Mouse (Mus musculus) forebrain, embryonic 13.5 days (tissue): ENCODE data around the gene Olfr592. TPM values are rescaled to one million over a fixed set of nuclear protein-coding genes. Genes with fewer than 3 reads are reported as not detected.
"Not testable (repeated sequence)": the region's sequence is repeated elsewhere in the genome, so short reads cannot be mapped to it uniquely, and the experiment has no call there.

Source experiments
- ATAC-seq: fragments of 200-750 bp; cut with Nextera tagmentation; 2 replicates; pipeline ENCODE4 v1.8.0; 2017
- H3K27ac ChIP-seq: fragments of 300-500 bp; sonication (generic); 2 replicates; pipeline ENCODE4 v1.5.1; 2015; ENCODE audit warnings: inconsistent platforms, mild to moderate bottlenecking, moderate library complexity
- H3K27me3 ChIP-seq: fragments of 300-500 bp; sonication (generic); 2 replicates; pipeline ENCODE4 v1.6.1; 2015; ENCODE audit warnings: mild to moderate bottlenecking, inconsistent platforms
- H3K36me3 ChIP-seq: fragments of 300-500 bp; sonication (generic); 2 replicates; pipeline ENCODE4 v1.6.1; 2015; ENCODE audit warnings: mild to moderate bottlenecking, inconsistent platforms; ENCODE audit not compliant: poor library complexity, severe bottlenecking
- H3K4me1 ChIP-seq: fragments of 300-500 bp; sonication (generic); 2 replicates; pipeline ENCODE4 v1.6.1; 2015; ENCODE audit warnings: inconsistent platforms
- H3K4me2 ChIP-seq: fragments of 300-500 bp; sonication (generic); 2 replicates; pipeline ENCODE4 v1.6.1; 2015; ENCODE audit warnings: inconsistent platforms, mild to moderate bottlenecking, moderate library complexity
- H3K4me3 ChIP-seq: fragments of 300-500 bp; sonication (generic); 2 replicates; pipeline ENCODE4 v1.5.1; 2015; ENCODE audit warnings: mild to moderate bottlenecking, inconsistent platforms
- H3K9ac ChIP-seq: fragments of 300-500 bp; sonication (generic); 2 replicates; pipeline ENCODE4 v1.6.1; 2015; ENCODE audit warnings: mild to moderate bottlenecking, inconsistent platforms
- H3K9me3 ChIP-seq: fragments of 300-500 bp; sonication (generic); replicated peaks from 2 replicates; pipeline ENCODE4 v1.6.1; 2016; ENCODE audit warnings: inconsistent platforms
- WGBS: fragments of 180-500 bp; shearing (Covaris S2); methylation state at CpG from one replicate; pipeline ENCODE4 v1.1.7; 2015; 5-methylcytosine and 5-hydroxymethylcytosine counted together
- polyA plus RNA-seq: library from polyadenylated mRNA; unstranded; fragments of >200 nt; fragmentation: Nextera tagmentation; extraction: Ambion mirVana; gene quantifications from 2 replicates; pipeline ENCODE4 v1.2.1, GENCODE M21; 2015

Olfr592 gene
- not detected in 2 replicates for polyA plus RNA-seq

DNA sequence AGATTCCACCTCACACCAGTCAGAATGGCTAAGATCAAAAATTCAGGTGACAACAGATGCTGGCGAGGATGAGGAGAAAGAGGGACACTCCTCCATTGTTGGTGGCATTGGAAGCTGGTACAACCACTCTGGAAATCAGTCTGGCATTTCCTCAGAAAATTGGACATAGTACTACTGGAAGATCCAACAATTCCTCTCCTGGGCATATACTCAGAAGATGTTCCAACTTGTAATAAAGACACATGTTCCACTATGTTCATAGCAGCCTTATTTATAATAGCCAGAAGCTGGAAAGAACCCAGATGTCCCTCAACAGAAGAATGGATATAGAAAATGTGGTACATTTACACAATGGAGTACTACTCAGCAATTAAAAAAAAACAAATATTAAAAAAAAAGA lies at the start of gene Olfr592:
Gene Olfr592, plus strand, starts transcription at position 301 of the 400 bp plus-strand sequence.
- not testable (repeated sequence) for H3K27ac ChIP-seq, H3K9me3 ChIP-seq, H3K9ac ChIP-seq, ATAC-seq, H3K4me3 ChIP-seq, H3K36me3 ChIP-seq, H3K4me2 ChIP-seq, H3K4me1 ChIP-seq, H3K27me3 ChIP-seq
- WGBS: 63% methylated on average over 1 of the region's 1 CpGs

- Histone ChIP-seq H3K4me1 (no peaks in the 10 kb centered on the region), H3K4me2 (no peak within 1 kb of the TSS), H3K4me3 (no peak within 1 kb of the TSS), H3K27me3 (no peaks in the 10 kb centered on the region), H3K27ac (no peak within 1 kb of the TSS), H3K36me3 (no peaks in the 10 kb centered on the region), H3K9ac (no peak within 1 kb of the TSS), H3K9me3 (no peaks in the 10 kb centered on the region)
- 87% methylated on average over 1 of the region's 1 CpGs for WGBS
- no peak for ATAC-seq
Observed at GRCm38 (mm10) chr7:103140579-103140978, 44.0 kb upstream of the Olfr592 start, which contains the start of gene Olfr588-ps1. Gene Olfr588-ps1, plus strand, starts transcription at chr7:103140879.

DNA sequence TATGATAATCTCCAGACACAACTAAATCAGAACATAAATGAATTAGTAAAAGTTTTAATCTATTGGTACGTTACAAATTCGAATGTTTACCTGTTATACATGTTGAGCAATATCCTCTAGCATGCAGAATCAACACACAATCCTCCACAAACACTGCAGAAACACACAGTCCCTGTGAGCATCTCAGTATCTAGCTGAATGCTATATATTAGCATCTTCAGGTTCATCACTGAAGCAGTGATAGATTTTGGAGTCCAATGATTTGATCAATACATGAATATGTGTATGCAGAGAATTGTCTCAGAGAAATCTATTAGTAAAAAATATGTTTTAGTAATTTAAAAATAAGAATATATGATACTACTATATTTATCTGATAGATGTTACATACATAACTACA lies 28.3 kb upstream of the Olfr592 start, which contains the start of gene Olfr589:
Gene Olfr589, minus strand, starts transcription at position 101 of the 400 bp plus-strand sequence.
- no peaks in the 10 kb centered on the region for H3K27me3 ChIP-seq
- no peak within 1 kb of the TSS for H3K27ac ChIP-seq
- no peak for ATAC-seq
- 58% methylated on average over 2 of the region's 2 CpGs for WGBS
- no peak within 1 kb of the TSS for H3K9ac ChIP-seq
- no peaks in the 10 kb centered on the region for H3K4me1 ChIP-seq
- H3K4me3 ChIP-seq: no peak within 1 kb of the TSS
- no peaks in the 10 kb centered on the region for H3K36me3 ChIP-seq
- H3K4me2 ChIP-seq: no peak within 1 kb of the TSS
- no peaks in the 10 kb centered on the region for H3K9me3 ChIP-seq

GRCm38 (mm10) chr7:103169697-103170096 lies 14.9 kb upstream of the Olfr592 start:
- no peak overlapping the region for H3K4me2 ChIP-seq
- no peak overlapping the region for H3K27ac ChIP-seq
- H3K9me3 ChIP-seq: no peaks in the 10 kb centered on the region
- 83% methylated on average over 5 of the region's 5 CpGs for WGBS
- H3K36me3 ChIP-seq: no peaks in the 10 kb centered on the region
- ATAC-seq: no peak
- no peaks in the 10 kb centered on the region for H3K27me3 ChIP-seq
- H3K4me1 ChIP-seq: no peaks in the 10 kb centered on the region
- H3K9ac ChIP-seq: no peak overlapping the region
- no peak overlapping the region for H3K4me3 ChIP-seq

- H3K27me3 ChIP-seq: no peaks in the 10 kb centered on the region
- no peak within 1 kb of the TSS for H3K27ac ChIP-seq
- WGBS: 64% methylated on average over 1 of the region's 1 CpGs
- H3K4me2 ChIP-seq: no peak within 1 kb of the TSS
- ATAC-seq: no peak
- H3K9ac ChIP-seq: no peak within 1 kb of the TSS
- no peak within 1 kb of the TSS for H3K4me3 ChIP-seq
- H3K9me3 ChIP-seq: peaks cover 4% of the 10 kb centered on the region
- H3K4me1 ChIP-seq: no peaks in the 10 kb centered on the region
- H3K36me3 ChIP-seq: no peaks in the 10 kb centered on the region
Observed at GRCm38 (mm10) chr7:103178240-103178639, 6.4 kb upstream of the Olfr592 start, which contains the start of gene Olfr591. Gene Olfr591, minus strand, starts transcription at chr7:103178340.

- Histone ChIP-seq H3K36me3 (no peaks in the 10 kb centered on the region), H3K4me2 (no peak within 1 kb of the TSS), H3K27ac (no peak within 1 kb of the TSS), H3K4me3 (no peak within 1 kb of the TSS), H3K9me3 (no peaks in the 10 kb centered on the region), H3K27me3 (no peaks in the 10 kb centered on the region), H3K4me1 (no peaks in the 10 kb centered on the region), H3K9ac (no peak within 1 kb of the TSS)
- no peak for ATAC-seq
- WGBS: 74% methylated on average over 1 of the region's 1 CpGs
Observed at GRCm38 (mm10) chr7:103211562-103211961, 27.0 kb downstream of the Olfr592 start, which contains the start of gene Olfr593. Gene Olfr593, plus strand, starts transcription at chr7:103211862.

DNA sequence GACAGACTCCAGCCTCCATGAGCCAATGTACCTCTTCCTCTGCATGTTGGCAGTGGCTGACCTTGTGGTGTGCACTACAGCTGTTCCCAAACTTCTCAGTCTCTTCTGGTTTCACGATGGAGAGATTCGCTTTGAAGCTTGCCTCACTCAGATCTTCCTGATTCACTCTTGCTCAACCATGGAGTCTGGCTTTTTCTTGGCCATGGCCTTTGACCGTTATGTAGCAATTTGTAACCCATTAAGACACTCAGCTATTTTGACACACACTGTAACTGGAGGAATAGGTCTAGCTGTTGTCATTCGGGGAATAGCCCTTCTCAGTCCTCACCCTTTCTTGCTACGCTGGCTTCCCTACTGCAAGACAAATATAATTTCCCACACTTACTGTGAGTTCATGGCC lies 27.4 kb downstream of the Olfr592 start:
- H3K9ac ChIP-seq, H3K4me1 ChIP-seq, H3K9me3 ChIP-seq, H3K4me3 ChIP-seq, H3K27ac ChIP-seq, H3K27me3 ChIP-seq, ATAC-seq, H3K36me3 ChIP-seq, H3K4me2 ChIP-seq: not testable (repeated sequence)
- 90% methylated on average over 5 of the region's 5 CpGs for WGBS

DNA sequence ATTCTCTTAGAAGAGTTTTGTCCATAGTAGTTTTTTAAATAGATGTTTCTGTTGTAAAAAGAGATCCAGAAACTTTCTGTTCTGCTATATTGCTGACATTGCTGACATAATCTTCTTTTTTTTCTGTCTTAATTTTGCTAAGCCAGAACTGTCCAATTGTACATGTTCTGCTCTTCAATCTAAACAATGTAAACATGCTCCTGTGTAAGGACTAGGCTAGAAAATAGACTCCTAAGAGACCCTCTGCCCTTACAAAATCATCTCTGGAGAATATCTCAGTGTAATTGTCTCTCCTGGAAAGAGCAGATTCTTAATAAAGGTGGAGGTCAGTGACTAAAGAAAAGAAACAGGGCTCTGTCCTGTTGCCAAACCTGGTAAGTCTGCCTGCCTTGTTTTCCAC lies 32.1 kb downstream of the Olfr592 start, which contains the start of gene Olfr594:
Gene Olfr594, plus strand, starts transcription at position 301 of the 400 bp plus-strand sequence.
- Histone ChIP-seq H3K4me3 (no peak within 1 kb of the TSS), H3K4me1 (no peaks in the 10 kb centered on the region), H3K9me3 (no peaks in the 10 kb centered on the region), H3K27ac (no peak within 1 kb of the TSS), H3K36me3 (no peaks in the 10 kb centered on the region), H3K4me2 (no peak within 1 kb of the TSS), H3K9ac (no peak within 1 kb of the TSS), H3K27me3 (no peaks in the 10 kb centered on the region)
- no peak for ATAC-seq

Other genes with a start within 250 kb of the Olfr592 start
- gene Olfr573-ps1, start 242.2 kb upstream of the Olfr592 start, polyA plus RNA-seq: not detected in 2 replicates
- gene Olfr574, start 236.3 kb upstream of the Olfr592 start, polyA plus RNA-seq: not detected in 2 replicates
- gene Olfr575, start 226.0 kb upstream of the Olfr592 start, polyA plus RNA-seq: not detected in 2 replicates
- gene Olfr576, start 222.1 kb upstream of the Olfr592 start, polyA plus RNA-seq: not detected in 2 replicates
- not detected in 2 replicates for gene Olfr577, start 208.9 kb upstream of the Olfr592 start, polyA plus RNA-seq
- gene Olfr578, start 195.5 kb upstream of the Olfr592 start, polyA plus RNA-seq: not detected in 2 replicates
- not detected in 2 replicates for gene Olfr582, start 146.8 kb upstream of the Olfr592 start, polyA plus RNA-seq
- not detected in 2 replicates for gene Olfr583, start 133.5 kb upstream of the Olfr592 start, polyA plus RNA-seq
- not detected in 2 replicates for gene Olfr584, start 102.9 kb upstream of the Olfr592 start, polyA plus RNA-seq
- gene Olfr585, start 87.1 kb upstream of the Olfr592 start, polyA plus RNA-seq: not detected in 2 replicates
- not detected in 2 replicates for gene Olfr586, start 59.2 kb upstream of the Olfr592 start, polyA plus RNA-seq
- gene Olfr588-ps1, start 43.9 kb upstream of the Olfr592 start, polyA plus RNA-seq: not detected in 2 replicates
- not detected in 2 replicates for gene Olfr589, start 28.4 kb upstream of the Olfr592 start, polyA plus RNA-seq
- not detected in 2 replicates for gene Olfr591, start 6.5 kb upstream of the Olfr592 start, polyA plus RNA-seq
- gene Olfr593, start 27.1 kb downstream of the Olfr592 start, polyA plus RNA-seq: not detected in 2 replicates
- gene Olfr594, start 32.2 kb downstream of the Olfr592 start, polyA plus RNA-seq: not detected in 2 replicates
- not detected in 2 replicates for gene Usp17ld, start 67.7 kb downstream of the Olfr592 start, polyA plus RNA-seq
- not detected in 2 replicates for gene Olfr596, start 120.8 kb downstream of the Olfr592 start, polyA plus RNA-seq
- gene Olfr597, start 131.5 kb downstream of the Olfr592 start, polyA plus RNA-seq: not detected in 2 replicates
- gene Olfr598, start 138.8 kb downstream of the Olfr592 start, polyA plus RNA-seq: not detected in 2 replicates
- gene Olfr599, start 151.1 kb downstream of the Olfr592 start, polyA plus RNA-seq: not detected in 2 replicates
- gene Olfr600, start 164.9 kb downstream of the Olfr592 start, polyA plus RNA-seq: not detected in 2 replicates
- gene Olfr601, start 177.9 kb downstream of the Olfr592 start, polyA plus RNA-seq: not detected in 2 replicates
- gene Olfr603, start 201.4 kb downstream of the Olfr592 start, polyA plus RNA-seq: not detected in 2 replicates
- gene Usp17lc, start 230.3 kb downstream of the Olfr592 start, polyA plus RNA-seq: not detected in 2 replicates